Mouse (Mus musculus): Measurements from ENCODE around the gene Ybx2. TPM values are rescaled to one million over a fixed set of nuclear protein-coding genes. Genes with fewer than 3 reads are reported as not detected.
"Not testable (repeated sequence)": the region's sequence is repeated elsewhere in the genome, so short reads cannot be mapped to it uniquely, and the experiment has no call there.

Ybx2 gene
- total RNA-seq, 4 experiments from 2014 or later: 10.6 to 18.7 (median 13.9) TPM

GRCm38 (mm10) chr11:69934681-69935080 lies 915 bp upstream of the Ybx2 start:
- DNase-seq (ENCODE audit: low spot score in 2 of 2): no peak

DNA sequence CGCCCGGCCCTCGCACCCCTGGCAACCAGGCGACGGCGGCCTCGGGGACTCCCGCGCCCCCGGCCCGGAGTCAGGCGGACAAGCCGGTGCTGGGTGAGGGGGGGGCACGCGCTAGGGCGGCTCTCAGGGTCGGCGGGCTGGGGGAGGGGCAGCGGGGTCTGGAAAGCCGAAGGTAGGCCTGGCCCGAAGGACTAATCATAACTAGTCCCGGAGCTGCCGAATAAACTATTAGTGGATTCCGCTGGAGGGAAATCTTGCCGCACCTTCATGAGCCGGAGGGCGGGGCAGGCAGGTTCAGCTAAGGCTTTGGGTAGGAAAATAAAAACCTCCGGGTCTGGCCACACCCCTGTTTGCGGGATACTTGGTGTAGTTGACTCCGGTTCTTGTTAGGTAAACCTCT lies 560 bp downstream of the Ybx2 start:
- no peak for DNase-seq (ENCODE audit: low spot score in 2 of 2)

- no peak for DNase-seq (ENCODE audit: low spot score in 2 of 2)
Measured at GRCm38 (mm10) chr11:69936714-69937347, 1.2 kb downstream of the Ybx2 start.

DNA sequence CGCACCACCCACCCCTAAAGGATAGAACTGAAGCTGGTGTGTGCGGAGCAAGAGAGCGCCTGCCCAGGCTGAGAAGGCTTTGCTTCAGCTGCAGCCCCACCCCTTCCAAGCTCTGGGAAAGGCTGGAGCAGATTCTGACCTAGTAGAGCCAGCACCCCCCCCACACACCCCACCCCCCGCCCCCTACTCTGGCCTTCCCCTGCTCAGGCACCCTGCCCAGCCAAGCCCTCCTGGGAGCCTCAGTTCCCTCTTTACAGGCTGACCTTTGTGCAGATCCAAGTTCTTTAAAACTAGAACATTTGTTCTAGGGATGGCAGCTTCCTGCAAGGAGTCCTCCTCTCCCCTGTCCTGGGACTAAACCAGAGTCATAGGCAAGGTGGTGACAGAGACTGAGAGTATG lies 1.8 kb downstream of the Ybx2 start:
- DNase-seq (ENCODE audit: low spot score in 2 of 2): no peak

DNA sequence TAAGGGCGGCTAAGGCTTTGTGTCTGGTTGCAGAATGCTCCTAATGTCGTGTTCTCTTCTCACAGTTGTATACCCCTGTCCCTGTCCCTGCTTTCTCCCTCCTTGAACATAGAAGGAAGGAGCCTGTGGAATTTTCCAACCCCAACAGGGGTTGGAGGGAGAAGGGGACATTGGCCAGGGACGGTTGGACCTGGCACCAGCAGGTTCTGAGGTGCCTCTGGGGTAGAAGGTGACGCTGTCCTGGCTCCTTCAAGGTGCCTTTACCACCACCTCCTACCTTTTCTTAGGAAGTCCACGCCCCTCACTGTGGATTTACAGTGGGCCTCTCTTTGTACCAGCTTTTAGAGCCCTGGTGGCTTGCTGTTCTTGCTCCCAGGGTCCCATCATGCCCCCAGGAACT lies 2.2 kb downstream of the Ybx2 start:
- no peak for DNase-seq (ENCODE audit: low spot score in 2 of 2)

DNA sequence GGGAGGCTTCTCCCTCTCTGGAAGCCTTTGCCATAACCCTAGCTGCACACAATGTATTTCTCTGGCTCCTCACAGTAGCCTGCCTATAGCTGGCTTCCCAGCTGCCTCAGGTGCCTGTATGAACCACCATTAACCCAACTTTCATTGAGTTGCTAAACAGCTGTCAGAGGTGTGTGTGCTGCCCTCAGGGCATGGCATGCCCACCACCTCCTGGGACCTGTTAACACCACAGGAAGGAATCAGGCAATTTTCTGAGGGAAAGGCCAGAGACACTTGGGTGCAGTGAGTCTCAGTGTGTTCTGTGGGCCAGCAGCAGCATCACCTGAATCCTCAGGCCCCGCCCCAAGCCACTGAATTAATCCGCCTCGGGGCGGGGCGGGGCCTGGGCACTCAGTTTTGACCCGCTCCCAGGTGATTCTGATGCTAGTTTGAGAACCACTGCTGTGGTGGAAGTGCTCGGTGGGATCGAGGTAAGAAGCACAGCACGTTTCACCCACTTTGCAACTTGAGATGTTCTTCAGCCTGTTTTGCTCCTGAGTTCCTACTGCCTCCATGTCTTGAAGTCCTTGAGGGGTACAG lies 2.9 kb downstream of the Ybx2 start:
- DNase-seq (ENCODE audit: low spot score in 2 of 2): no peak

GRCm38 (mm10) chr11:69939181-69939580 lies 3.6 kb downstream of the Ybx2 start:
- DNase-seq (ENCODE audit: low spot score in 2 of 2): no peak

DNA sequence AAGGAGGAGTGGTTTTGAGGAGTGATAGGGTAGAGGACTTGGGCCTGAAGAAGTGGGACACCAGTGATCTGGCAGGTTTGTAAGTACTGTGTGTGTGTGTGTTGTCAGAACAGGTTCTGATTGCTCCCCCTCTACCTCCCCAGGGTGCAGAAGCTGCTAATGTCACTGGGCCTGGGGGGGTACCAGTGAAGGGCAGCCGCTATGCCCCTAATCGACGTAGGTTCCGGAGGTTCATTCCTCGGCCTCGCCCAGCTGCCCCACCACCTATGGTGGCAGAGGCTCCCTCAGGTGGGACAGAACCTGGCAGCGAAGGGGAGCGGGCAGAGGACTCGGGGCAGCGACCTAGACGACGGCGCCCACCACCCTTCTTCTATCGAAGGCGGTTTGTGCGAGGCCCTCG lies 4.1 kb downstream of the Ybx2 start:
- no peak for DNase-seq (ENCODE audit: low spot score in 2 of 2)

- no peak for DNase-seq (ENCODE audit: low spot score in 2 of 2)
Measured at GRCm38 (mm10) chr11:69940962-69941361, 5.4 kb downstream of the Ybx2 start.

GRCm38 (mm10) chr11:69945216-69945615 lies 9.6 kb downstream of the Ybx2 start:
- DNase-seq (ENCODE audit: low spot score in 2 of 2): no peak

DNA sequence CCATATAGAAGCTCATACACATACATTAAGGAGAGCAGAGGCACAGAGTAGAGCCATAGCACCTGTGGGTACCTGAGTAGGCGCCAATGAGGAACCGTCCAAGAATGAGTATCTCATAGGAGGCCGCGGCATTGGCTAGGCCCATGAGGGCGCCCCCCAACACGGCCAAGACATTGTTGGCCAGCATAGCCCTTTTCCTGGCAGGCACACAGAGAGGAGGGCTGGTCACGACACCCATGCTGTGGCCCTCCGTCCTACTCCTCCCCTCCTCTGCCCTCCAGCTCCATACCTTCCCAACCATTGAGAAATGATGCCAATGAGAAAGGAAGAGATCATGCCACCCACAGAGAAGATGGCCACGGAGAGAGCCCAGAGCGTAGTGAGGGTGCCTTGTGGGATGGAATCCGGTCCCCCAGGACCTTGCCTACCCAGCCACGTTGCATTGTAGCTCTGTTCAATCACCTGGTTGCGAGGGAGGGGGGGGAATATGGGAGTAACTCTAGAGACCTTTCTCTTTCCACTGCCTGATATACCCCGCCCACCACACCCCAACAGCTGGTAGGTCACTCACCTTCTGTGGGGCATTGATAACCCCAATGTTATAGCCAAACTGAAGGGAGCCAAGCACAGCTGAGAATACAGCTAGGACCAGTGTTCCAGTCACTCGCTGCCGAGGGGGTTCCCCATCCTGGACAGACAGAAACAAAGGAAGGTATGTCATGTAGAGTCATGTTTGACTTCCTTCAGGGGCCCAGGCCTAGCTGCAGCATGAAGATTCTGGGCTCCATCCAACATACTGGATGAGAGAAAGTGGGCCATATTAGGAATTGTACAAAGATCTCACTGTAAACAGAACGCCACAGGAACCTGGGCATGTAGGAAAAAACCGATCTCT lies 10.6 kb downstream of the Ybx2 start:
- DNase-seq (ENCODE audit: low spot score in 2 of 2): no peak

GRCm38 (mm10) chr11:69947337-69948065 lies 11.9 kb downstream of the Ybx2 start:
- DNase-seq (ENCODE audit: low spot score in 2 of 2): no peak

- peak; percentile 30 to 33 for DNase-seq (ENCODE audit: low spot score in 2 of 2)
Measured at GRCm38 (mm10) chr11:69948066-69948762, 12.6 kb downstream of the Ybx2 start, which contains the start of gene Slc2a4. Slc2a4 (minus strand) TSS chr11:69948188.

- DNase-seq (ENCODE audit: low spot score in 2 of 2): peak; percentile 42 to 76
Measured at GRCm38 (mm10) chr11:69948763-69949150, 13.2 kb downstream of the Ybx2 start.

DNA sequence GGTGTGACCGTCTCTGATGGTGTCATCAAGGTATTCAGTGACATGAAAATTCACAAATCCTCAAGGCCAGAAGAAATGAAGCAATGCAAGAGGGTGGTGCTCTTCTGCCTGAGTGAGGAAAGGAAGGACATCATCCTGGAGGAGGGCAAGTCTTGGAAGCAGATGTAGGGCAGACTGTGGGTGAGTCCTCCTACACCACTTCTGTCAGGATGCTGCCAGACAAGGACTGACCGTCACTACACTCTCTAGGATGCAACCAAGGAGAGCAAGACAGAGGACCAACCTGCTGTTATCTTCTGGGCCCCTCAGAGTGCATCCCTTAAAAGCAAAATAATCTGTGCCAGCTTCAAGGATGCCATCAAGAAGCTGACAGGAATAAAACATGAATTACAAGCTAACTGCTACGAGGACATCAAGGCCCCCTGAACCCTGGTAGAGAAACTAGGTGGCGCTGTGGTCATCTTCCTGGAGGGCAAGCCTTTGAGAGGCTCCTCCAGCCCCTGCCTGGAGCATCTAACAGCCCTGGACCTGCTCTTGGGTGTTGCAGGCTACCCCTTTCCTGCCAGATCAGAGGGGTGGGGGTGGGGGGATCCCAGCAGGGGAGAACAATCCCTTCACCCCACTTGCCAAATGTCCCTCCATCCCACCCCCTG lies 15.3 kb downstream of the Ybx2 start:
- DNase-seq (ENCODE audit: low spot score in 2 of 2): no peak

- no peak for DNase-seq (ENCODE audit: low spot score in 2 of 2)
Measured at GRCm38 (mm10) chr11:69952274-69952673, 16.7 kb downstream of the Ybx2 start.

GRCm38 (mm10) chr11:69953267-69953915 lies 17.8 kb downstream of the Ybx2 start:
- DNase-seq (ENCODE audit: low spot score in 2 of 2): no peak

DNA sequence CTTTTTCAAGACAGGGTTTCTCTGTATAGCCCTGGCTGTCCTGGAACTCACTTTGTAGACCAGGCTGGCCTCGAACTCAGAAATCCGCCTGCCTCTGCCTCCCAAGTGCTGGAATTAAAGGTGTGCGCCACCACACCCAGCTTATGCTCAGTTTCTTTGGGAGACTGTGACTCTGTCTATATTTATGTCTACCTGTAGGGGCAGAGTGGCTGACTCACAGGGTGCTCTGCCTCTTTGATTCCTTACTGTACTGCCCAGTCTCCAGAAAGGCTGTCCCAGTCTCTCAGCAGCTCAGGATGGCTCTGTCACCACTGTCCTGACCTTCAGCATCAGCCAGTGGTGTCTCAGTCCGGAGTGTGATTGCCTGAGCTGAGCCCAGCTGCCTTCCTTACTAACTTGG lies 20.0 kb downstream of the Ybx2 start:
- DNase-seq (ENCODE audit: low spot score in 2 of 2): not testable (repeated sequence)

DNA sequence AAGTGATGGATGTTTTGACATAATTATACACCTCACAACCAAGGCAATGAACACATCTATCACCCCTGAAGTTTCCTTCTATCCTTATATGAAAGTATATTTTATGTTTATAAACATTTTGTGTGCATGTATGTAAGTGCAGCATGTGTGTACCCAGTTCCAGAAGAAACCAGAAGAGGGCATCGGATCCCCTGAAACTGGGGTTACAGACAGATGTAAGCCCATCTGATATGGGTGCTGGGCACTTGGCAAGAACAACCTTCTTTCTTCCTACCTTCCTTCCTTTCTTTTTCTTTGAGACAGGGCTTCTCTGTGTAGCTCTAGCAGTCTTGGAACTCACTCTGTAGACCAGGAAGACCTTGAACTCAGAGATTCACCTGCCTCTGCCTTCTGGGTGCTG lies 20.6 kb downstream of the Ybx2 start:
- no peak for DNase-seq (ENCODE audit: low spot score in 2 of 2)

DNA sequence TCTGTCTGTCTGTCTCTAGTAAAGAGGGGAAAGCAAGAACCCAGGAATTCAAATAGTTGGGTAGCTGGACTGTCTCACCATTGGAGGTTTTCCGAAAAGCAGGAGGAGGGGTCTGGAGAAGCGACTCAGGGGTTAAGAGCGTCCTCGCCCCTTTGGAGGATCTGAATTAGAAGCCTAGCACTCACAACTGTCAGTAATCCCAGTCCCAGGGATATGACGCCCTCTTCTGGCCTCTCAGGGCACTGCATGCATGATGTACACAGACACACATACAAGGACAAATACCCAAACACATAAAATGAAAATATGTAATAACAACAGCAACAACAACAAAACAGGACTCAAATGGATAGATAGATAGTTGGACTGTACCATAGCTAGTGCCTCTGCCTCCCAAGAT lies 25.0 kb downstream of the Ybx2 start:
- DNase-seq (ENCODE audit: low spot score in 2 of 2): no peak
